23 mouse cellular contexts compared by ENCODE assay signal in the genomic region with DNA sequence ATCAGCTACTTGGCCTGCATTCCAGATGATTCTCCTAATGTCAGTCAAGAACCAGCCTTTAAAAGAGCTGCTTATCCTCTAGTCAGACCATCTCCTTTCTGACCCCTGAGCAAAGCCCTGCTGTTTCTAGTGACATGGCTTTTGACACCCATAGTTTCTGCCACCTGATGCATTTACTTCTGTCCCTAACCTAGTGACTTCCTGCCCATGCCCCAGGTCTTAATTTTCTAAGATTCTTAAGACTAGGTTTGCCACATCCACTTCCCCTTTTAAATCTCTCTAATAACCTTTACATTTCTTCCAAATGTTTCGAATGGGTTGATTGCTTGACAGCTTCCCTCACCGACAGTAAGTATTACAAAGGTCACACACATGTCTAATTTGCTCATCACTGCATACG.
DNase-seq lines count a peak whose midpoint lies in the region; ATAC-seq and TF ChIP-seq lines count a peak whose summit lies in the region.
"Had no signal": no experiment of that assay in that cellular context is flagged by ENCODE, and none has a peak within 500 bp of the region (broad histone marks: within the 10 kb centered on the region; RNA-seq: fewer than 3 reads in every experiment).

No protein-coding gene starts in this region.

- no peaks in the 10 kb centered on the region for H3K27me3 ChIP-seq in spleen, adult 2 months (ENCODE audit: control insufficient read depth, insufficient read depth, low read length)
- no peaks in the 10 kb centered on the region for H3K27me3 ChIP-seq in splenic B cell, adult 2 months (ENCODE audit: control insufficient read depth, insufficient read depth, low read length, poor library complexity, severe bottlenecking)
- H3K27me3 ChIP-seq: embryonic facial prominence, embryonic 12.5 days; embryonic facial prominence, embryonic 15.5 days; hindbrain, embryonic 13.5 days had no signal

- peaks cover 23% of the 10 kb centered on the region for H3K4me1 ChIP-seq in spleen, adult 2 months (ENCODE audit: control insufficient read depth, insufficient read depth, insufficient read length)
- H3K4me1 ChIP-seq: embryonic facial prominence, embryonic 12.5 days; hindbrain, embryonic 13.5 days had no signal

- 40% methylated on average over 3 of the region's 3 CpGs for WGBS in spleen, adult 2 months

- H3K4me3 ChIP-seq in spleen, adult 2 months (ENCODE audit: extremely low read depth, insufficient read depth, insufficient read length), result no peak overlapping the region
- H3K4me3 ChIP-seq: embryonic facial prominence, embryonic 12.5 days; embryonic facial prominence, embryonic 15.5 days; gastrocnemius, adult 2 months; hindbrain, embryonic 10.5 days; hindbrain, embryonic 13.5 days had no signal

- DNase-seq in spleen, adult 2 months (ENCODE audit: low read depth in 1 of 2, low spot score in 2 of 2), result peak; percentile 14 to 15
- DNase-seq in spleen, postnatal 14 days (ENCODE audit: low spot score in 2 of 2), result no peak
- DNase-seq in B cell, adult 2 months, result peak; percentile 38 to 52
- DNase-seq in splenic B cell, adult 2 months (ENCODE audit: low read depth, low spot score), result peak; percentile 64
- no peak for DNase-seq in kidney, postnatal 25 days
- DNase-seq in urinary bladder, postnatal 10 days (ENCODE audit: low spot score), result no peak
- DNase-seq: adrenal gland, postnatal 10 days; adrenal gland, postnatal 36 days; cerebellum, adult 18-20 months; cerebellum, adult 9-11 months; cerebellum, postnatal 25 days; forebrain, postnatal 0 days; gastrocnemius, adult 2 months; gastrocnemius, postnatal 14 days; heart, adult 11 months had no signal

- no peak overlapping the region for H3K27ac ChIP-seq in spleen, adult 2 months (ENCODE audit: insufficient read depth, low read length)
- H3K27ac ChIP-seq: embryonic facial prominence, embryonic 12.5 days; embryonic facial prominence, embryonic 15.5 days; gastrocnemius, adult 2 months; hindbrain, embryonic 10.5 days; hindbrain, embryonic 13.5 days had no signal

- peak; percentile 38 to 41; a peak in 1 of 4 replicates for ATAC-seq in hematopoietic stem cell, adult 5-6 weeks (replicated peaks in 1 of 2; ENCODE audit: insufficient read depth in 1 of 2, low FRiP score in 2 of 2, low TSS enrichment in 1 of 2, low read depth in 1 of 2, poor library complexity in 2 of 2, severe bottlenecking in 2 of 2)
- ATAC-seq: forebrain, embryonic 14.5 days; forebrain, postnatal 0 days; hindbrain, embryonic 16.5 days; inflammation-experienced regulatory T-cells, adult 6 months had no signal

- no peak for TF ChIP-seq POLR2A in spleen, adult 2 months (IDR thresholded peaks at IDR 0.05; ENCODE audit: low read depth, low read length)

- H3K36me3 ChIP-seq in spleen, adult 2 months (ENCODE audit: control insufficient read depth, insufficient read depth, low read length), result no peaks in the 10 kb centered on the region
- no peaks in the 10 kb centered on the region for H3K36me3 ChIP-seq in splenic B cell, adult 2 months (ENCODE audit: control insufficient read depth, insufficient read depth, low read length, poor library complexity, severe bottlenecking)
- H3K36me3 ChIP-seq: embryonic facial prominence, embryonic 12.5 days; embryonic facial prominence, embryonic 15.5 days; hindbrain, embryonic 10.5 days; hindbrain, embryonic 13.5 days had no signal

- no peak for TF ChIP-seq CTCF in spleen, adult 2 months (IDR thresholded peaks at IDR 0.05; ENCODE audit: extremely low read depth, insufficient read depth, insufficient read length, insufficient replicate concordance)

Comparison
In these comparisons a context has a peak if more than half of its experiments do, and no peak if none do; other contexts are left out.
1. DNase-seq: peak in spleen, adult 2 months (2 of 2), B cell, adult 2 months (2 of 2) and splenic B cell, adult 2 months (single experiment); none in spleen, postnatal 14 days (0 of 2), kidney, postnatal 25 days (0 of 2) and urinary bladder, postnatal 10 days (single experiment).